12 mouse cellular contexts compared by ENCODE assay signal in the genomic region with DNA sequence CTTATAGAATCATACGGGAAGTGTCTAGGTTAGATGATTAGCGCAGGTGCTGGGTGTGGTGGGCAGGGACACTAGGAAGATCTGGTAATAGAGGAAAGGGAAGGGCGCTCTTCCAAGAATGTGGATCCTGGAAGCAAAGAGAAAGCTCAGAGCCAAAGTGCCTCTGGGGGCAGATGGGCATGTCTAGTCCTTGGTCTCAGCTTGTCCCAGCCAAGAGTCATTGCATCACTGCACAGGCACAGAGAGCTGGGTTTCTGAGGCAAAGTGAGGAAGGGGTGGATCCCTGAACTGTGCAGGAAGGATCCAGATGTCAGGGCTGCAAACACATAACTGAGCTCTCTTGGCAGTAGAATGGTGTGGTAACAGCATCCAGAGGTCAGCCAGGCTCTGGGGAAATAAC. TPM values are rescaled to one million over a fixed set of nuclear protein-coding genes. Genes with fewer than 3 reads are reported as not detected.
DNase-seq lines count a peak whose midpoint lies in the region; ATAC-seq and TF ChIP-seq lines count a peak whose summit lies in the region.
"Had no signal": no experiment of that assay in that cellular context is flagged by ENCODE, and none has a peak within 500 bp of the region (broad histone marks: within the 10 kb centered on the region; RNA-seq: fewer than 3 reads in every experiment).

No protein-coding gene starts in this region.

- no peaks in the 10 kb centered on the region for H3K36me3 ChIP-seq in heart, embryonic 12.5 days
- no peaks in the 10 kb centered on the region for H3K36me3 ChIP-seq in stomach, postnatal 0 days (ENCODE audit: control insufficient read depth, insufficient read depth, low read length)
- no peaks in the 10 kb centered on the region for H3K36me3 ChIP-seq in hindbrain, embryonic 16.5 days (ENCODE audit: control insufficient read depth, insufficient read depth, low read length)
- H3K36me3 ChIP-seq: heart, embryonic 13.5 days had no signal

- WGBS in heart, embryonic 12.5 days: 85% methylated on average over 3 of the region's 3 CpGs
- 80% methylated on average over 3 of the region's 3 CpGs for WGBS in stomach, postnatal 0 days
- 93% methylated on average over 3 of the region's 3 CpGs for WGBS in hindbrain, embryonic 16.5 days

- H3K27ac ChIP-seq in heart, embryonic 12.5 days (ENCODE audit: poor library complexity, severe bottlenecking): no peak overlapping the region
- 0 out of 2 replicates have a peak overlapping the region, but pooled peaks have one; percentile 41 for H3K27ac ChIP-seq in stomach, postnatal 0 days (replicated peaks)
- no peak overlapping the region for H3K27ac ChIP-seq in hindbrain, embryonic 16.5 days (ENCODE audit: low read depth, low read length)
- H3K27ac ChIP-seq: heart, embryonic 13.5 days had no signal

- no peaks in the 10 kb centered on the region for H3K4me1 ChIP-seq in heart, embryonic 12.5 days (replicated peaks)
- H3K4me1 ChIP-seq in stomach, postnatal 0 days (replicated peaks; ENCODE audit: control insufficient read depth, insufficient read depth): no peaks in the 10 kb centered on the region
- no peaks in the 10 kb centered on the region for H3K4me1 ChIP-seq in hindbrain, embryonic 16.5 days (ENCODE audit: control insufficient read depth, insufficient read depth, low read depth, low read length)
- H3K4me1 ChIP-seq: heart, embryonic 13.5 days had no signal

- H3K27me3 ChIP-seq in heart, embryonic 12.5 days (replicated peaks): no peaks in the 10 kb centered on the region
- H3K27me3 ChIP-seq in stomach, postnatal 0 days (ENCODE audit: control insufficient read depth, insufficient read depth, low read length): no peaks in the 10 kb centered on the region
- no peaks in the 10 kb centered on the region for H3K27me3 ChIP-seq in hindbrain, embryonic 16.5 days (replicated peaks; ENCODE audit: control insufficient read depth, insufficient read depth, low read length)

- TF ChIP-seq CTCF in stomach, postnatal 0 days (IDR thresholded peaks at IDR 0.05; ENCODE audit: low read depth): no peak

- no peak for TF ChIP-seq EP300 in stomach, postnatal 0 days (optimal IDR thresholded peaks at IDR 0.05)

- no peak overlapping the region for H3K9ac ChIP-seq in heart, embryonic 12.5 days
- no peak overlapping the region for H3K9ac ChIP-seq in stomach, postnatal 0 days (ENCODE audit: low read length)
- H3K9ac ChIP-seq in hindbrain, embryonic 16.5 days (ENCODE audit: low read depth, low read length): no peak overlapping the region
- H3K9ac ChIP-seq: heart, embryonic 13.5 days had no signal

- H3K4me2 ChIP-seq in heart, embryonic 12.5 days: no peak overlapping the region
- no peak overlapping the region for H3K4me2 ChIP-seq in stomach, postnatal 0 days (replicated peaks; ENCODE audit: low read depth)
- H3K4me2 ChIP-seq in hindbrain, embryonic 16.5 days (ENCODE audit: low read length): no peak overlapping the region
- H3K4me2 ChIP-seq: heart, embryonic 13.5 days had no signal

- no peaks in the 10 kb centered on the region for H3K9me3 ChIP-seq in heart, embryonic 12.5 days (replicated peaks)
- H3K9me3 ChIP-seq in stomach, postnatal 0 days (ENCODE audit: control insufficient read depth, low read length): no peaks in the 10 kb centered on the region
- no peaks in the 10 kb centered on the region for H3K9me3 ChIP-seq in hindbrain, embryonic 16.5 days (ENCODE audit: control insufficient read depth, low read length)
- H3K9me3 ChIP-seq: heart, embryonic 13.5 days had no signal

- peak; percentile 98 for DNase-seq in heart, adult 11 months
- DNase-seq in ovary, adult 18-20 months (ENCODE audit: low spot score): peak; percentile 18
- no peak for DNase-seq in ovary, postnatal 10 days (ENCODE audit: low spot score)
- DNase-seq in heart, adult 9 months (ENCODE audit: low spot score in 2 of 2): peak; percentile 59 to 77
- DNase-seq in stomach, postnatal 0 days (ENCODE audit: low spot score): no peak
- DNase-seq: liver; retina, postnatal 1 day; thymus, postnatal 4 days had no signal

- ATAC-seq in heart, embryonic 12.5 days (ENCODE audit: insufficient number of reproducible peaks, low FRiP score): no peak
- no peak for ATAC-seq in stomach, postnatal 0 days (ENCODE audit: low FRiP score, low TSS enrichment)
- no peak for ATAC-seq in hindbrain, embryonic 16.5 days

- H3K4me3 ChIP-seq in heart, embryonic 12.5 days: no peak overlapping the region
- H3K4me3 ChIP-seq in stomach, postnatal 0 days (ENCODE audit: low read depth, low read length): no peak overlapping the region
- no peak overlapping the region for H3K4me3 ChIP-seq in hindbrain, embryonic 16.5 days (ENCODE audit: low read length)
- H3K4me3 ChIP-seq: heart, embryonic 13.5 days; myocyte had no signal

RNA-seq across cellular contexts. Expression of a gene that starts 40.8 kb away (rescaled TPM):
- 53.5 and 59.7 TPM in 2 replicates for polyA plus RNA-seq in heart, embryonic 12.5 days (2016; fragmentation: Nextera tagmentation; extraction: Ambion mirVana)
- 54.4 and 57.1 TPM in 2 replicates for polyA plus RNA-seq in stomach, postnatal 0 days (2015; fragmentation: Nextera tagmentation; extraction: Ambion mirVana)
- polyA plus RNA-seq in hindbrain, embryonic 16.5 days (2015; fragmentation: Nextera tagmentation; extraction: Ambion mirVana): 40.9 and 42.0 TPM in 2 replicates

RNA-seq across cellular contexts. Expression of a gene that starts 49.2 kb away (rescaled TPM):
- 17.7 and 18.8 TPM in 2 replicates for polyA plus RNA-seq in heart, embryonic 12.5 days (2016; fragmentation: Nextera tagmentation; extraction: Ambion mirVana)
- 8.0 and 9.4 TPM in 2 replicates for polyA plus RNA-seq in stomach, postnatal 0 days (2015; fragmentation: Nextera tagmentation; extraction: Ambion mirVana)
- polyA plus RNA-seq in hindbrain, embryonic 16.5 days (2015; fragmentation: Nextera tagmentation; extraction: Ambion mirVana): 15.0 and 17.0 TPM in 2 replicates

Comparison
In these comparisons a context has a peak if more than half of its experiments do, and no peak if none do; other contexts are left out.
1. DNase-seq: peak in heart, adult 11 months (single experiment), ovary, adult 18-20 months (single experiment) and heart, adult 9 months (2 of 2); none in ovary, postnatal 10 days (single experiment) and stomach, postnatal 0 days (single experiment).